ENCODE assay signal across 17 mouse cellular contexts in genomic region chr16:33568269-33569016, GRCm38 (mm10). TPM values are rescaled to one million over a fixed set of nuclear protein-coding genes. Genes with fewer than 3 reads are reported as not detected.
"Had no signal": no experiment of that assay in that cellular context is flagged by ENCODE, and none has a peak within 500 bp of the region (broad histone marks: within the 10 kb centered on the region; RNA-seq: fewer than 3 reads in every experiment).

No protein-coding gene starts in this region.

- H3K36me3 ChIP-seq: limb, embryonic 13.5 days; liver, embryonic 15.5 days; midbrain, embryonic 13.5 days; neural tube, embryonic 13.5 days; stomach, embryonic 15.5 days had no signal

- H3K4me1 ChIP-seq: liver, embryonic 15.5 days; midbrain, embryonic 13.5 days had no signal

- H3K9me3 ChIP-seq: limb, embryonic 13.5 days; liver, embryonic 15.5 days; midbrain, embryonic 13.5 days; neural tube, embryonic 13.5 days; stomach, embryonic 15.5 days had no signal

- ATAC-seq: intestine, embryonic 16.5 days; lung, postnatal 0 days; midbrain, embryonic 13.5 days had no signal

- DNase-seq: layer of hippocampus, adult 9-11 months; left cerebral cortex, postnatal 4 days; lung, adult 2 months; lung, postnatal 4 days; right cerebral cortex, postnatal 4 days; spleen, adult 18-20 months; thymus, adult 2 months; thymus, postnatal 25 days had no signal

- H3K27me3 ChIP-seq: limb, embryonic 13.5 days; liver, embryonic 15.5 days; midbrain, embryonic 13.5 days; neural tube, embryonic 13.5 days; stomach, embryonic 15.5 days had no signal

- H3K27ac ChIP-seq: limb, embryonic 13.5 days; liver, embryonic 15.5 days; midbrain, embryonic 13.5 days; neural tube, embryonic 13.5 days; stomach, embryonic 15.5 days had no signal

- H3K4me3 ChIP-seq: limb, embryonic 13.5 days; liver, embryonic 15.5 days; midbrain, embryonic 13.5 days; neural tube, embryonic 13.5 days; stomach, embryonic 15.5 days had no signal

- H3K9ac ChIP-seq: limb, embryonic 13.5 days; liver, embryonic 15.5 days; midbrain, embryonic 13.5 days; neural tube, embryonic 13.5 days; stomach, embryonic 15.5 days had no signal

- H3K4me2 ChIP-seq: limb, embryonic 13.5 days; liver, embryonic 11.5 days; liver, embryonic 15.5 days; midbrain, embryonic 13.5 days; neural tube, embryonic 13.5 days; stomach, embryonic 15.5 days had no signal

RNA-seq across cellular contexts. Expression of gene Slc12a8, which starts 51.3 kb away (rescaled TPM):
- total RNA-seq: megakaryocyte-erythroid progenitor cell, adult 5-6 weeks had no signal
